Mouse (Mus musculus) myocyte (in vitro differentiated cells): ENCODE measurements at regions not wholly inside any gene's neighbourhood (a gene's known extent, or its start where the extent isn't known, plus 50 kb on each side); places are given as distances from the start of the nearest gene placed in this dataset.
"Not testable (repeated sequence)": the region's sequence is repeated elsewhere in the genome, so short reads cannot be mapped to it uniquely, and the experiment has no call there.

Source experiments
- CEBPB ChIP-seq: IDR thresholded peaks from 2 replicates; pipeline ENCODE4 v1.6.1; 2011; ENCODE audit warnings: mild to moderate bottlenecking, moderate library complexity; ENCODE audit not compliant: poor library complexity, insufficient read depth, severe bottlenecking
- E2F4 ChIP-seq: IDR thresholded peaks from one replicate; pipeline ENCODE4 v1.6.1; 2011; ENCODE audit warnings: mild to moderate bottlenecking, control low read depth, moderate library complexity; ENCODE audit not compliant: insufficient read depth
- MAX ChIP-seq: IDR thresholded peaks from one replicate; pipeline ENCODE4 v1.6.1; 2011; ENCODE audit warnings: low read depth, mild to moderate bottlenecking, control low read depth
- MYOD1 ChIP-seq, 3 experiments: IDR thresholded peaks; one replicate each; pipeline ENCODE4 v1.6.1; 2011; ENCODE audit warnings: control low read depth in 2 of 3, low read depth in 2 of 3, mild to moderate bottlenecking in 2 of 3, moderate library complexity in 1 of 3; ENCODE audit not compliant: insufficient read length in 2 of 3, control insufficient read depth in 1 of 3
- POLR2A ChIP-seq: IDR thresholded peaks from one replicate; pipeline ENCODE4 v1.6.1; 2011; ENCODE audit warnings: low read depth, mild to moderate bottlenecking, control low read depth, moderate library complexity; ENCODE audit not compliant: insufficient read length
- POLR2AphosphoS2 ChIP-seq: IDR thresholded peaks from one replicate; pipeline ENCODE4 v1.6.1; 2011; ENCODE audit warnings: low read depth, control low read depth; ENCODE audit not compliant: insufficient read length
- REST ChIP-seq: IDR thresholded peaks from one replicate; pipeline ENCODE4 v1.6.1; 2011; ENCODE audit warnings: mild to moderate bottlenecking, control low read depth, moderate library complexity; ENCODE audit not compliant: insufficient read depth, insufficient read length
- TCF12 ChIP-seq: IDR thresholded peaks from one replicate; pipeline ENCODE4 v1.6.1; 2011; ENCODE audit warnings: mild to moderate bottlenecking, control low read depth; ENCODE audit not compliant: poor library complexity, insufficient read depth, severe bottlenecking
- USF1 ChIP-seq: IDR thresholded peaks from one replicate; pipeline ENCODE4 v1.6.1; 2011; ENCODE audit warnings: low read depth, mild to moderate bottlenecking, control low read depth, moderate library complexity

- not testable (repeated sequence) for TF ChIP-seq POLR2AphosphoS2; POLR2A; E2F4; USF1; REST; TCF12; MAX; CEBPB; MYOD1 (IDR thresholded peaks at IDR 0.05; ENCODE audit: control insufficient read depth in 1 of 3, insufficient read length in 2 of 3, low read depth in 2 of 3)
These were observed 72.2 kb upstream of the Arhgap42 start for GRCm38 (mm10) chr9:9311040-9311583.
